Mouse (Mus musculus): ENCODE measurements around the gene Itga10.
"Not testable (repeated sequence)": the region's sequence is repeated elsewhere in the genome, so short reads cannot be mapped to it uniquely, and the experiment has no call there.

Gene Itga10

GRCm38 (mm10) chr3:96634928-96635879, 10.2 kb upstream of the Itga10 start, which contains the start of the genes Pex11b and Gm42957:
Gene Pex11b (plus strand): TSS chr3:96635376.
Gene Gm42957 (plus strand): TSS chr3:96635474.
- DNase-seq (ENCODE audit: low spot score), result peak; percentile 81

- no peak for DNase-seq (ENCODE audit: low spot score)
Observed at GRCm38 (mm10) chr3:96635906-96636305, 9.5 kb upstream of the Itga10 start.

- DNase-seq (ENCODE audit: low spot score), result no peak
Observed at GRCm38 (mm10) chr3:96636448-96636847, 8.9 kb upstream of the Itga10 start.

GRCm38 (mm10) chr3:96639219-96639618, 6.2 kb upstream of the Itga10 start:
- peak; percentile 73 for DNase-seq (ENCODE audit: low spot score)

GRCm38 (mm10) chr3:96647365-96647764, 2.0 kb downstream of the Itga10 start:
- no peak for DNase-seq (ENCODE audit: low spot score)

- DNase-seq (ENCODE audit: low spot score), result no peak
Observed at GRCm38 (mm10) chr3:96660901-96661300, 15.5 kb downstream of the Itga10 start.

GRCm38 (mm10) chr3:96662731-96663316, 17.4 kb downstream of the Itga10 start:
- DNase-seq (ENCODE audit: low spot score), result no peak

GRCm38 (mm10) chr3:96663432-96664239, 18.3 kb downstream of the Itga10 start:
- DNase-seq (ENCODE audit: low spot score), result peak; percentile 45

GRCm38 (mm10) chr3:96665732-96666363, 20.5 kb downstream of the Itga10 start:
- not testable (repeated sequence) for DNase-seq (ENCODE audit: low spot score)

GRCm38 (mm10) chr3:96666916-96667315, 21.5 kb downstream of the Itga10 start:
- no peak for DNase-seq (ENCODE audit: low spot score)

GRCm38 (mm10) chr3:96667316-96667715, 21.9 kb downstream of the Itga10 start:
- DNase-seq (ENCODE audit: low spot score), result peak; percentile 22

- no peak for DNase-seq (ENCODE audit: low spot score)
Observed at GRCm38 (mm10) chr3:96668424-96669067, 23.2 kb downstream of the Itga10 start.

GRCm38 (mm10) chr3:96669727-96670468, 24.5 kb downstream of the Itga10 start, which contains the start of gene Ankrd35:
Gene Ankrd35 (plus strand): TSS chr3:96670131.
- peak; percentile 89 for DNase-seq (ENCODE audit: low spot score)

GRCm38 (mm10) chr3:96671519-96671918, 26.1 kb downstream of the Itga10 start:
- DNase-seq (ENCODE audit: low spot score), result no peak

GRCm38 (mm10) chr3:96673514-96673913, 28.1 kb downstream of the Itga10 start:
- no peak for DNase-seq (ENCODE audit: low spot score)

GRCm38 (mm10) chr3:96674442-96674841, 29.1 kb downstream of the Itga10 start:
- DNase-seq (ENCODE audit: low spot score), result no peak

- peak; percentile 46 for DNase-seq (ENCODE audit: low spot score)
Observed at GRCm38 (mm10) chr3:96675171-96675570, 29.8 kb downstream of the Itga10 start.

- DNase-seq (ENCODE audit: low spot score), result no peak
Observed at GRCm38 (mm10) chr3:96675690-96676089, 30.3 kb downstream of the Itga10 start.

- DNase-seq (ENCODE audit: low spot score), result no peak
Observed at GRCm38 (mm10) chr3:96678456-96678855, 33.1 kb downstream of the Itga10 start.

- no peak for DNase-seq (ENCODE audit: low spot score)
Observed at GRCm38 (mm10) chr3:96679159-96679674, 33.8 kb downstream of the Itga10 start.
